Mouse (Mus musculus) spleen, postnatal 4 days (tissue): ENCODE data around the gene Nfkbil1.
A peak's percentile ranks its signal among the peaks of the same experiment; 100 is the strongest.

Source experiments
- DNase-seq, 2 experiments: peaks; one replicate each; pipeline ENCODE4 v3.0.0; 2022; ENCODE audit warnings: low spot score in 2 of 2

Nfkbil1 gene

GRCm38 (mm10) chr17:35254241-35255098 lies 18.9 kb upstream of the Nfkbil1 start:
- DNase-seq = peak; percentile 75 to 89

- no peak for DNase-seq
These were observed 17.9 kb upstream of the Nfkbil1 start for GRCm38 (mm10) chr17:35253293-35254093.

DNA sequence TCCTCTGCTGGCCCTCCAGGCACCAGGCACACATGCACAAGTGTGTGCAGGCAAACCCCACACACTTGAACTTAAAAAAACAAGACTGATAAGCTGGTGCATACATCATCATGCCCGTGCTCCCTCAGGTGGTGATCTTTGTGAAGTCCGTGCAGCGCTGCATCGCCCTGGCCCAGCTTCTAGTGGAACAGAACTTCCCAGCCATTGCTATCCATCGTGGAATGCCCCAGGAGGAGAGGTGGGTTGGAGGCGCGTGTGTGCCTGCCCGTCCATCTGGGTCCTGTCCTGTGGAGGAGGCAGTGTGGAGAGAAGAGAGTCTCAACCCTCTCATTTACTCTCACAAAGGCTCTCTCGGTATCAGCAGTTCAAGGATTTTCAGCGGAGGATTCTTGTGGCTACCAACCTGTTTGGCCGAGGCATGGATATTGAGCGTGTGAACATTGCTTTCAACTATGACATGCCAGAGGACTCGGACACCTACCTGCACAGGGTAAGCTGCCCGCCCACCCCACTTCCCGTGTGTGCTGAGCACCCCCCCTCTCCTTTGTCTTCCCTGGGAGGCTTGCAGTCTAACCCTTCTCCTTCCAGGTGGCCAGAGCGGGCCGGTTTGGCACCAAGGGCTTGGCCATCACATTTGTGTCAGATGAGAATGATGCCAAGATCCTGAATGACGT lies 17.2 kb upstream of the Nfkbil1 start:
- no peak for DNase-seq

GRCm38 (mm10) chr17:35251981-35252380 lies 16.4 kb upstream of the Nfkbil1 start:
- no peak for DNase-seq

DNA sequence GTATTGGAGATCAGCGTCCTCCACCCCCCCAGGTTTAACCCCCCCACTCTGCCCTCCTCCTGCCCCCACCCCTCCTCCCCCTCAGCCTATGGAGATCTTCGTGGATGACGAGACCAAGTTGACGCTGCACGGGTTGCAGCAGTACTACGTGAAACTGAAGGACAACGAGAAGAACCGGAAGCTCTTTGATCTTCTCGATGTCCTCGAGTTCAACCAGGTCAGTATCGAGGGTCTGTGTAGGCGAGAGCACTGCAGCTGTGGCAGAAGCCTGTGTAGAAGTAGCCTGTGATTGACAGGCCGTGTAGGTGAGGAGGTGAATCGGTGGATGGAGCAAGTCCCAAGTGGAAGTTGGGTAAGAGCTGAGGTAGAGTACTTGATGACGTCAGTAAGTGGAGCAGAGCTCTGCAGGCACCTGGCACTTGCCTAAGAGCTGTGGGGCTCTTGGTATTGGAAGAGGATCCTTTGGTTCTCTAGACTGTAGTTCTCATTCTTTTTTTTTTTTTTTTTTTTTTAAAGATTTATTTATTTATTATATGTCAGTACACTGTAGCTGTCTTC lies 15.6 kb upstream of the Nfkbil1 start:
- DNase-seq = no peak

- DNase-seq = no peak
These were observed 14.9 kb upstream of the Nfkbil1 start for GRCm38 (mm10) chr17:35250348-35251120.

DNA sequence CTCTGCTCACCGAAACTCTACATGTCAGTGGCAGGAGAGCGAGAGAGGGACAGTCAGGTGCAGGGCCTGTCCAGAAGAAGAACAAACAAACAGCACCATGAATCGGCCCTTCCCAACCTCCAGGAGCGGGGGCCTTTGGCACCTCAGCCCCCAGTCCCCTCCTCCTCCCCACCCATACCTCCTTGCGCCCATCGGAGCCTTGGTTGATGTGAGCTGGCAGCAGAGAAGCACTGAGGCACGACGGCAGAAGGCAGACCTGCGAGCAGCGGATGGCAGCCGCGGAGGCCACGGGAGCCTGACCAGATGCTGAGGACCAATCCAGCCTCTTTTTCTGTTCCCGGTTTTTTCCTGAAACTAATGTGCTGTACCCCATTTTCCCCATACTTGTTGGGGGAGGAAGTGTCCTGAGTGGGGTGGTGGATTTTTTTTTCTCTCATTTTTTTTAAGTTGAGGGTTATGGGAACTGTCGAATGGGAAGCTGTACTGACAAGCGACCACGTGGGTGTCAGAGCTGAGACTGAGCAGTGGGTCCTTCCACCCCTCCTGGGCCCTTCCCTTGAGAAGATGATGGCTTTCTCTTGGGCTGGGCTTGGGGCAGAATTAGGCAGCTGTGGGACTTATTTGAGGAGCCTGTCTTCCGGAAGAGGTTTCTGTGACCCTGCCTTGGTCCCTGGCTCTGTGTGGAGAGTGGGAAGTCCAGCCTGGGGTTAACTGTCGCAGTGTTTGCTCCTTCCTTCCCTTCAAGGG lies 14.0 kb upstream of the Nfkbil1 start:
- DNase-seq = no peak

DNA sequence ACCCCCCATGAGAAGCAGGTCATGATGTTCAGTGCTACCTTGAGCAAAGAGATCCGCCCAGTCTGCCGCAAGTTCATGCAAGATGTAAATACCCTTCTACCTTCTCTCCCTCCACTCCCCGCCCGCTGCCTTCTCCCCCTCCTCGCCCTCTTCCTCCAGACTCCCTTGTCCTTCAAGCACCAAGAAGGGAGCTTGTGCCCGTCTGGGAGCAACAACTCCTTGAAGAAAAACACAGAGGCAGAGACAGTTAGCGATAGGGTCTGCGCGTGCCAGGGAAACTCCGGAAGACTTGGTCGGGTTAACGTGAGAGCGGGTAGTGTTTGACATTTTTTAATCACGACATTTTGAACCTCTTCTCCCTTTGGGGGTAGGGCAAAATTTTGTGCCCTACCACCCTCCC lies 13.4 kb upstream of the Nfkbil1 start:
- no peak for DNase-seq

DNA sequence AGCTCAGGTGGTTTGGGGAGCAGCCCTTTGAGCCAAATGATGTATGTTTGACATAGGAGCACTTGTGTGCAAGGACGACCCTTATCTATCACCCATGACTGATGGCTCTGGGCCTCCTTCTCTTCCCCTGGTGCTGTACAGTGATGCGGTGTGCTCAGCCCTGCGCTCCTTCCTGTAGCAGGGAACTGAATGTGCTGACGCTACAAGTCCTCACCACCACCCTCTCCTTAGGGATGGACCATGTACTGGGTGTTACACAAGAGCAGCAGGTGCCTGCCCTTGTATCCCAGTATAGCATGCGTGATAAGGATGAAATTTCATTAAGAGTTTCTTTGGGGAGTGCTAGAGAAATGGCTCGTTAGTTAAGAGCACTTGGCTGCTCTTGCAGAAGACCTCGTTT lies 11.6 kb upstream of the Nfkbil1 start:
- no peak for DNase-seq

GRCm38 (mm10) chr17:35245731-35246623 lies 10.4 kb upstream of the Nfkbil1 start:
- DNase-seq = no peak

GRCm38 (mm10) chr17:35244999-35245398 lies 9.4 kb upstream of the Nfkbil1 start:
- no peak for DNase-seq

- DNase-seq = peak; percentile 52 to 76
These were observed 7.5 kb upstream of the Nfkbil1 start for GRCm38 (mm10) chr17:35243086-35243485.

DNA sequence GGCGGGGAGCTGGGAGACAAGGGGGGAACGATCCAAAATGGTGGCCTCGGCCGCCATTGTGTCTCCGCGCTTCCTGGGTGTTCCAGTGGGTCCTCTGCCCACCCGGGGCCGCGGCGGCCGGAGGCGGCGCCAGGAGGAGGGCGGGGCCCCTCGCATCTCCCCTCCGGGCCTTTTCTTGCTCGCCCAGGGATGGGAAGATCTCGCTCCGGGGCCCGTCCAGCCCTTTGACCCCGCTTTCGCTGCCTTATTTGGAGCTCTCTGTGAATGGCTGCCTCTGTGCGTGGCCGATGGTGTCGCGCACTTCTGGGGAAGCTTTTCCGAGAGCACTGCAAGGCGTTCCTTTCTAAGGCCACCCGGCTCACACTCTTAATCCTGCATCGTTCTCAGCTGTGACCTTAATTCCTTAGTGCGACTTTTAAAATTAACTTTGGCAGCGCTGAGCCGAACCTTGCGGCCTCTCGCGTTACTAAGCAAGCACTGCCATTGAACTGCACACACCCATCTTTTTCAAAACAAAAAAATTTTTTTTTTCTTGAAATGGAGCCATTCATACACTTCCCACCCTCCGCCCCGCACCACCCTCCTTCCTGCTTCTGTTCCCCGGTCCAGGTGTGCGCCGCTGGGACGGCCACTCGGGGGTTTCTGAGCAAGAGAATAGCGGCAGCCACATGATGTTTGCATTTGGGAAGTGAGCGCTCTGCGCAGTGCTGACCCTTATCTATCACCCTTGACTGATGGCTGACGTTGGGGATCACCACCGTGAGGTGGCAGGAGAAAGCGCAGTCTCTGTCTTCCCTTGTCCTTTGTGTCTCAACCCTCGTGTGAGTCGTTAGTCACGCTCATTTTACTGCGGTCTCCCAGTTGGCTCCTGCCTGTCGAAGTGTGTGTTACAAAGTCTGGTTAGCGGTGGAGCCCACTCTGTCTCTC lies 6.7 kb upstream of the Nfkbil1 start:
- peak; percentile 65 to 85 for DNase-seq

GRCm38 (mm10) chr17:35241305-35242014 lies 5.9 kb upstream of the Nfkbil1 start, which contains the start of gene Ddx39b:
Ddx39b (plus strand) TSS chr17:35241746.
- peak; percentile 96 to 98 for DNase-seq

GRCm38 (mm10) chr17:35240384-35241304 lies 5.1 kb upstream of the Nfkbil1 start:
- DNase-seq = no peak

DNA sequence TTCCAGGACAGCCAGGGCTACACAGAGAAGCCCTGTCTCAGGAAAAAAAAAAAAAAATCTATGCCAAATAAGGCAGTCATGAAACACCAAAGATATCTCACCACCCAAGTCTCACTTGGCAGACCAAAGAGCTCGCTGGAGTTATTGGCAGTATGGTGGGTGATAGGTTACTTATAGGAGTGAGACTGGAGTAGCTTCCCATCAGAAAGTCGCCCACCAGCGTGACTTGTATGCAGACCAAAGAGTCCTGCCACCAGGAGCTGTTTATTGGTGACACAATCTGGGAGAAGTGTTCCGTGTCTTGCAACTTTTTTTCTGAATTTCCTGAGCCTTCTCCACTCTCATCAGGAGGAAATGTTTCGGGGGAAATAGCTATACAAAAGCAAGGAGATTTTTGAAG lies 4.1 kb upstream of the Nfkbil1 start:
- DNase-seq = no peak

DNA sequence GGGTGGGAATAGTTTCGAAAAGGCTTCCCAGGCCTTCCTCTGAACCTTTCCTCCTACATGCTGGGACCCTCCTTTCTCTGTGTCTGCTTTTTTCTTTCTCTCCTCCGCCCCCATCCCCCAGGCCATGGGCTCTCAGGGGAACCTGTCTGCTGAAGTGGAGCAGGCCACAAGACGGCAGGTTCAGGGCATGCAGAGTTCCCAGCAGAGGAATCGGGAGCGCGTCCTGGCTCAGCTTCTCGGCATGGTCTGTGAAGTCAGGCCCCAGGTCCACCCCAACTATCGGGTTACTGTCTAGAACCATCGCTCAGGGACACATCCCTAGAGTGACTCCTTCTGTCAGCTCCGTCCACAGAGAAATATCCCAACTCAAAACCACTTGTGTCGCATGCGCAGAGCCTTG lies 1.9 kb upstream of the Nfkbil1 start:
- no peak for DNase-seq
